Mouse (Mus musculus) bone marrow macrophage, adult 2 months (primary cell): ENCODE measurements around the gene Pold1.

ENCODE experiments used
- CTCF ChIP-seq: IDR thresholded peaks from 2 replicates; pipeline ENCODE4 v1.5.1; 2012; ENCODE audit warnings: low read depth, mild to moderate bottlenecking, low read length, moderate library complexity
- POLR2A ChIP-seq: IDR thresholded peaks from 2 replicates; pipeline ENCODE4 v1.6.1; 2012; ENCODE audit warnings: mild to moderate bottlenecking, low read depth, low read length, borderline replicate concordance

DNA sequence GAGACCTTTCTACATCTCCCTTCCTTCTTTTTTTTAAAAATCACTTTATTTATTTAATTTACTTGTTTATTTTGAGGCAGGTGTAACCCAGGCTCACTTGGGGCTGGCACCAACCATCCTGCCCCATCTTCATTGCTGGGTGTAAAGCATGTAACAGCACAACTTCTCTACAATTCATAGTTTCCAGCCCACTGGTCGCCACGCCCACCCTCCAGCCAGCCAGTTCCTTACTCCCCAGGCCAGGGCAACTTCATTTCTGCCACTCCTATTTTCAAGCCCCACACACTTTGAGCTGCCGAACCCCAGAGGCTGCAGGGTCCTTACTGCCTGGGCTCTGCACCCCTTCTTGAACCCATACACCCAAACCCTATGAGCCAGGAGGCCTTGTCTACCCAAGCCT, 27.7 kb downstream of the Pold1 start:
- TF ChIP-seq CTCF (no peak), POLR2A (no peak)
